Mouse (Mus musculus) cerebellum, postnatal 10 days (tissue): ENCODE measurements at regions not wholly inside any gene's neighbourhood (a gene's known extent, or its start where the extent isn't known, plus 50 kb on each side); places are given as distances from the start of the nearest gene placed in this dataset.
A peak's percentile ranks its signal among the peaks of the same experiment; 100 is the strongest.

ENCODE experiments used
- DNase-seq, 2 experiments: peaks; one replicate each; pipeline ENCODE4 v3.0.0; 2021; ENCODE audit warnings: mixed read lengths in 2 of 2

- peak; percentile 54 to 72 for DNase-seq
Observed at GRCm38 (mm10) chr2:173419972-173420391, 102.4 kb upstream of the 1700021F07Rik start.

- no peak for DNase-seq
Observed at GRCm38 (mm10) chr2:173420481-173420880, 101.9 kb upstream of the 1700021F07Rik start.

GRCm38 (mm10) chr2:173424875-173425274, 97.5 kb upstream of the 1700021F07Rik start:
- peak; percentile 80 to 83 for DNase-seq

DNA sequence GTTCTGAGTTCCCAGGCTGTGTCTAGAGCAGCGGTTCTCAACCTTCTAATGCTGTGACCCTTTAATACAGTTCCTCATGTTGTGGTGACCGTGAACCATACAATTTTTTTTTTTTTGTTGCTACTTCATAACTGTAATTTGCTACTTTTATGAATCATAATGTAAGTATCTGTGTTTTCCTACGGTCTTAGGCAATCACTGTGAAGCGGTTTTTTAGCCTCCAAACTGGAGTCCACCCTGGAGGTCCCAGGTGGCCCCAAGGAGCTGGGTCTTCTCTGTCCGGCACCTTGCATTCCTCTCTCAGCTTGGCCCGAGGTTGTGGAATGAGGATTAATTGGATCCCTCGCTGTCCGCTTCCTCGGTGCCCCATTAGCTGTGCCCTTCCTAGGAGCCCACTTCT, 96.6 kb upstream of the 1700021F07Rik start:
- no peak for DNase-seq

DNA sequence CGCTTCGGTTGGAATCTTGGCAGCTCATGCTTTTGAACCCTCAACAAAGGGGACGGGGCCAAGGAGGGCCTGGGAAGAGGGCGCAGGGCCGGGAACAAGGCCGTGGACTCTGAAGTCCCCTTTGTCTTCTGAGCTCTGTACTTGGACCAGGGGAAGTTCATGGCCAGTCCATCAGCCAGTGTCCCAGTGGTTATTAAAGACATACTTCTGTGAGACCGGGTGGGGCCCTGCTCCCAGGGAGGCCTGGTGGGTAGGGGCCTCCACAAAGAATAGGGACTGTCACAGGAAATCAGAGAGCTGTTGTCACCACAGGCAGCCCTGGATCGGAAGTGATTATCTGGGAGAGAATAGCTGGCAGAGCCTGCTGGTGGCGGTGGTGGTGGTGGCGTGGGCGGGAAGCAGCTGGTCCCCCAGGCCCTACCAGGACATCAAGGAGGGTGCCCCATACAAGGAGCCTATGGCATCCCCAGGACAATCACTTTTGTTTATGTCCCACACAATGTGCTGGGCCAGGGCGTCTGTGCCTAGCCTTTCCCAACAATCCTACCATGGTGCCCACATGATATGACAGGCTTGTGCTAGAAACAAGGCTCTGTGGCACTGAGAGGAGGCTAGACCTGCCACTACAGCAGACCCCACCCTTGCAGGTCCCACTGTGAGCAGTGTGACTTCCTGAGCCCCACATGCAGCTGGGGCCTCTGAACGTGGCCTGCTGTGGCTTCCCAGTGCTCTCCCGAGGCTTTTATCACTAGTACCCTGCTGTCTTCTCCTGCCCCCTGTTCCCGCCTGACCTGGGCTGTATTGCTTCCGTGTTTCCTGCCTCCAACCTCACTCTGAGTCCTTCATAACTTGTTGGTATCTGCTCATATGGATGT, 96.0 kb upstream of the 1700021F07Rik start:
- no peak for DNase-seq

DNA sequence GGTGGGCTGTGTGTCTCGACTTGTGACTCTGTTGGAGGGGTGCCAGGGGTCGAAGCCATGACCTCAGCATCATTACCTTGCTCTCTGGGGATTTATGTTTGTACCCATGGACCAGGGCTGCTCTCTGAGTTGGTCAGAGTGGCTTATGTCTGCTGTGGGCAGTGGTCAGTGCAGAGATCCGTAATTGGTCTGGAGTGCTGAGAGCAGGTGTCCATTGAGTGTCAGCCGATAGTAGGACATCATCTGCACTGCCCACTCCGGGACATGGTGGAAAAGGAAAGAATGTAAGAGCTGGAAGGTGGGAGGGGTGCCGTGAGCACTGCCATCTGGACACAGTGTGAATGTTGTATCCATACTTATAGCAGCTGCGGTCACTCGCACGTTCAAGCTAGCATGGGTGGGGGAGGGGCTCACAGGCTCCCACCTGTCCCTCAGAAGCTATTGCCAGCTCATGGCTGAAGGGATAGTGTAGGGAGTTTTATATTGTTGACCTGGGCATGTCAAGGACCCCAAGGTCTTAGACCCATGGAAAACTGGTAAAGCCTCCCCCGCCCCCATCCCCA, 94.4 kb upstream of the 1700021F07Rik start:
- DNase-seq = peak; percentile 82 to 83

- DNase-seq = no peak
Observed at GRCm38 (mm10) chr2:173431841-173432240, 90.5 kb upstream of the 1700021F07Rik start.

DNA sequence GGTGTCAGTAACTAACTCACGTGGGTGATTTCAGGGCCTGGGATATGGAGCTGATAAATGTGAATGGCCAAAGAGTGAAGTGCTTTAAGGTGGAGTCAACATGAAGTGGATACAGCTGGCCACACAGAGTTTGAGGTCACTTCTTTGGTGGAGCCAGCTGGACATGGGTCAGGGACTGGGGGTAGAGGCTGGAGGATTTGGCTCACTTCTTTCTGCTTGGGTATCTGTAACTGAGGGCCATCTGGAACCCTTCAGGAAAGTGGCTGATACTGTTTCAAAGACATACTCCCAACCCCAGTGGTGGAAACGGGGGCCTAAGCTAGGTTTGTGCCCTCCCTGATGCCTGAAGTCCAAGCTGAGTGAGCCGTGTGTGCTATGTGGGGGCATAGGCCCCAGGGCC, 90.1 kb upstream of the 1700021F07Rik start:
- no peak for DNase-seq

DNA sequence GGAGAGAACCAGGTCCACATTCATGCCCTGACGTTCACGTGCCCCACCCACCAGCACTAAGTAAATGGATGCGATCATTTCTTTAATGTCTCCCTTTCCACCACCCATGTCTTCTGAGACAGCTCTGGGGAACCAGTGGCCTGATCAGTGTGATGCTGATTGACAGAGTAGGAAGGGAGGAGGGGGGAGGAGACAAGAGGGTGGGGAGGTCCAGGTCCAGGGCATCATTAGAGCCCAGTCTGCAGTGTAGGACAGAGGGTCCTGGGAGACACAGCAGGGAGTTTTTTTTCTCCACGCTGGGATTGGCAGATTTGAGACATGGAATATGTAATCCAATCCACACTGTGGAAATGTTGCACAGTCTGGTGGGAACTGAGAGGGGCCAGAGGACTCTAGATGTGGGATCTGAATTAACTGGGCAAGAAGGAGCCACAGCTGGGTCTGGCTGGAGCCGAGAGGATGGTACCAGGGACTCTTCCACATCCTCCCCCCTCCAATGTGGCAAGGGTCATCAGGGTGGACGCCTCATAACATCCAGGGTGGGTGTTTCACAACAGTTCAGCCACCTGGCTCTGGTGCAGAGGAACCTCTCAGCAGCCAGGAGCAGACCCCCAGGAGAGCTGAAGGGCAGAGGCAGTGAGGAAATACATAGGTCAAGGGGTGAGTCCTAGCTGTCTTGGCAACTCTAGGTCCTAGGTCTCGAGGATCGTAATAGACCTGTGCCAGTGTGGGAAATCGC, 89.3 kb upstream of the 1700021F07Rik start:
- DNase-seq = no peak

GRCm38 (mm10) chr2:173436580-173436979, 85.8 kb upstream of the 1700021F07Rik start:
- DNase-seq = no peak

DNA sequence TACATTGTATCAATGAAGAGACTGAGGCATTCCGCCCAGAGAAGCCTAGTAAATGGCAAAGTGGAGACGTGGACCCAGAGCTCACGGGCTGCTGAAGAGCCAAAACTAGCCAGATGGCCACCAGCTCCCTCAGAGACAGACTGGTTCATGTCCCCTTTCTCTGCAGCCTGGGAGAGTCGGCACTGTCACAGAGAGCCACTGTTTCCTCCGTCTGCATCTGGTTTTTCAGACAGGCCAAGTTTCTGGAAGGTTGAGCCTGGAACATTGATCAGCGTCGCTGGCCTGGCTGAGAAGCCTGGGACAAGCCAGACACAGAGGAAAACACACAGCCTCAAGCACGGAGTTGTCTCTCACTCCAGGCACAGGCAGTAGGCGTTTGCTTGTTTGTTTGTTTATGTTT, 83.4 kb upstream of the 1700021F07Rik start:
- peak; percentile 58 to 72 for DNase-seq

DNA sequence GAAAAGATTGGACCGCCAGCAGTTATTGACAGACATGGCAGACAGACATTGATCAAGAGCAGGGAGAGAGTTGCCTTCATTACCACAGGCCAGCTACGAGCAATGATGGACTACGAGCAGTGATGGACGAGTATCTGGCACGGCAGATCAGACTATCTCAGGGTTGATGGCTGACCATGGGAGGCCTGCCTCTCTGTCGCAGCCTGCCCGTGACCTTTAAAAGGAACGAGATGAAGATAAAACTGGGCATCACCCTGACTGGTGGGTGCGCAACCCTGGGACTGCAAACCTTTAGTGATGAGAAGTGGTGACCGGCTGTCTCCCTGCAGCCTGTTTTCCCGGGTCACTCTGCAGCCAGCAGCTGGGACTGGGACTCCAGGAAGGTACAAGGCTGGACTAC, 80.3 kb upstream of the 1700021F07Rik start:
- DNase-seq = no peak

DNA sequence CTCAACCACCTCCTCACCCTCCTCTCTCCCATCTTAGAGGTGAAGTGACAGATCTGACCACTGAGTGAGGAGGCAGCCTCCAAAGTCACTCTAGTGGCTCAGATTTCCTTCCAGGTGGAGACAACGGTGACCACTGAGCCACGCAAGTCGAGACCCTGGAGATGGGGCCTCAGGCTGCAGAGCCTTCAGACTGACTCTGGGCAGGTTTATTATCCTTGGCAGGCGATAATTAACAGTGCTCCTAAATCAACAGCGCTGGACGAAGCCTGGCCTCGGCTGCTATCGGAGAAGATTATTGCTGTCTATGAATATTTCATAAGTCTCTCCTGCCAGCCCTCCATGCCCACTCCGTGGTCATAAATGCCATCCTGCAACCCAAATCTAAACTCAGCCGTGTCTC, 79.1 kb upstream of the 1700021F07Rik start:
- no peak for DNase-seq

- DNase-seq = no peak
Observed at GRCm38 (mm10) chr2:173444386-173444785, 78.0 kb upstream of the 1700021F07Rik start.

DNA sequence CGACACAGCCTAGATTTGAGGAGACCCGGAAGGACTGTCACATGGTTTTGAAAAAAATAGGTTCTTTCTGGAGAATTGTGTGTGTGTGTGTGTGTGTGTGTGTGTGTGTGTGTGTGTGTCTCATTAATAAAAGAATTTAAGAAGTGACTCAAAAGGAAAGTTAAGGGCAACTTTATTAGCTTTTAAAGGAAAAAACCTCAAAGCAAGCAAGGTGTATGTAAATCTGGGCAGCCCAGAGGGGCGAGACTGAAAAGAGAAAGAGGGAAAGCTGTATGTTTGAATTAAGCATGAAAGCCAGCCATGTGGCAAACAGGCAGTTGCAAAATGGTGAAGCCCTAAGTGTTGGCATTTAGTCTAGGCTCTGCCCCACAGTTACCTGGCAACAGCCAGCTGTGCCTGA, 77.3 kb upstream of the 1700021F07Rik start:
- DNase-seq = no peak

DNA sequence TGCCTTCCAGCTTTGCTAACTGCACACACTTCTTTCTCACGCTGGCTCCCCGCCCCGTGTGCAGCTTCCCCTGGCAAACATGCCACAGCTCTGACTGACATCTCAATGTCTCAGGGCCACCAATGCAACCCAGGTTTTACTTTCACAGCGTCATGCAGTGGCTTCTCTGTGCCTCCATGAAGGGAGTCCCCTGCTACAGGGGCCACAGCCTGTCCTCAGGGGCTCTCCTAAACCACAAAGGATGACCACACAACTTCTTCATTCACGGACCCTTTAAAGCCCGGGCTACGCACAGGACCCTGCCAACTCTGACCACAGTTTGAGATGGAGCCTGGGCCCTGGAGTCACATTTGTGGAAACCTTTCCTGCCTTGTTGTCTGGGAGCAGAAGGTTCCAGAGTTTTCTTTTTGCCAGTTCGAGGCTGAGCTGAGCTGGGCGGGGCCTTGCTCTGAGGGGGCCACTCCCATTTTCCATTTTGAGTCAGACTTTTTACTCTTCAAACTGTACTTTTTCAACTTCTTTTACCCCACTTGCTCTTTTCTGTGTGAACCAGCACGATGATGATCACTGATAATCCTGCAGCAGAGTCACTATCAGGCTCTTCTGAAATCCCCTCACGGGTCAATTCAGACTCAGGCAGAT, 73.7 kb upstream of the 1700021F07Rik start:
- no peak for DNase-seq

GRCm38 (mm10) chr2:173449198-173449597, 73.2 kb upstream of the 1700021F07Rik start:
- DNase-seq = no peak

GRCm38 (mm10) chr2:173451993-173452481, 70.3 kb upstream of the 1700021F07Rik start:
- peak in 1 of 2 experiments; percentile 0 for DNase-seq

- DNase-seq = peak in 1 of 2 experiments; percentile 0
Observed at GRCm38 (mm10) chr2:173452800-173453199, 69.6 kb upstream of the 1700021F07Rik start.

GRCm38 (mm10) chr2:173453569-173454405, 68.6 kb upstream of the 1700021F07Rik start:
- peak; percentile 57 to 64 for DNase-seq

DNA sequence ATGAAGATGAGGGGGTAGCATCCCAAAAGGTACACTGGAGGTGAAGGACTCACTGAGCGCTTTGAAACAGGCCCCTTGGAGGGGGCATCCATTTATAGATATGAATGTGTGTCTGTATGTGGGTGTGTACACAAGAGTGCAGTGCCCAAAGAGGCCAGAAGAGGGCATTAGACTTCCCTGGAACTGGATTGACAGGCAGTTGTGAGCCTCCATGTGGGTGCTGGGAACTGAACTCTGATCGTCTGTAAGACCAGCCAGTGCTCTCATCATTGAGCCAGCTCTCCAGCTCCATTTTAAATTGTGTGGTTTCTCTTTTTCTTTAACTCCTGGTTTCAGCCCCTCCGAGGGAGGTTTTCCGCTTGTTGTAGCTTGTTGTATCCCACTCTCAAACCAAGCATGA, 67.6 kb upstream of the 1700021F07Rik start:
- peak in 1 of 2 experiments; percentile 2 for DNase-seq

DNA sequence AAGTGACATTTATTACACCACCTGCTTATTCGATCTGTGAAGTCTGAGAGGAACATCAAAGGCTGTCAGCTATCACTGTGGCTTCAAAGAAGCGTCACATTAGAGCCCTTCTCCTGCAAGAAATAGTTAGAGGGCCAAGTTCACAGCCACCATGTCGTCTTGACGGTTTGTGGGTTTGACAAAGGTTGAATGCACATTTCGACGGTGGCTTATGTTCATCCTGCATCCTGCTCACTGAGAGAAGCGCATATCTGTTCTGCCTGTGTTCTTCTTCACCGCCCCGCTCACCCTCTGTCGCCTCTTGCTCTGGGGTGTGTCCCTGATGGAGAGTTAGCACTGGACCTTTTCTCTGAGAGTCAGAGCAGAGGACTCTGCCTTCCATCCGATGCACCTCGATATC, 67.2 kb upstream of the 1700021F07Rik start:
- no peak for DNase-seq
